Mouse (Mus musculus): Measurements from ENCODE around the gene Cdca8. TPM values are rescaled to one million over a fixed set of nuclear protein-coding genes. Genes with fewer than 3 reads are reported as not detected.

The Cdca8 gene
- polyA plus RNA-seq, 1 experiment from 2014 or later: 125 TPM

DNA sequence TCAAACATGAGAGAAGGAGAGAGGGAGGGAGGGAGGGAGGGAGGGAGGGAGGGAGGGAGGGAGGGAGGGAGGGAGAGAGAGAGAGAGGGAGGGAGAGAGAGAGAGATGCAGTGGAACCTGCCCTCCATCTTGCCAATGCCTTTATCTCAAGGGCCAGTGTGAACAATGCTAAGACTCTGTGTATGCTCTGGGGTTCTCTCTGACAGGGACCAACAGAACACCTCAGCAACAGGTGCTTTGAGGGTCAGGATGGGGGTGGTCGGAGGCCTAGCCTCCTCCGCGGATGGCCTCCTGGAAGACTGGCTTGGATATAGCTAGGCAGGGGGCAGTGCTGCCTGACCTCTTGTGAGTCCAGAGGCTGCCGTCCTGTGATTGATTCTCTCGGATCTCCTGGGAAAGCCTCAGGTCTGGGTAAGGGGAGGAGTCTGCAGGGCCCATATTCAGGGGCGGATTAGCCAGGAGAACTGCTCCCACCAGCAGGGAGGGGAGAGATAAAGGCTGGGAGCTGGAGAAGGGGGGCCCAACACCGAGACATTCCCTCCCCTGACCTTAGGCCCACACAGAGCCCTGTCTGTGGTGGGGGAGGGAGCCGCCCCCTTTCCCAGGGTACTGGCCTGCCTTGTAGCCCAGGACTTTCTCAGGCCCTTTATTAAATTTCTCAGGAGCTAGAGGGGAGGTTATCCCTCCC, 25.9 kb upstream of the Cdca8 start:
- Histone ChIP-seq H3K27me3 (ENCODE audit: control insufficient read depth, insufficient read depth, low read length) (no peaks in the 10 kb centered on the region), H3K4me3 (ENCODE audit: low read depth, low read length) (no peak overlapping the region), H3K9ac (replicated peaks; ENCODE audit: low read depth, low read length) (no peak overlapping the region), H3K36me3 (ENCODE audit: control insufficient read depth, insufficient read depth, low read length) (no peaks in the 10 kb centered on the region), H3K4me1 (ENCODE audit: control insufficient read depth, insufficient read depth, low read length) (peaks cover 2% of the 10 kb centered on the region; the same call in 1 of the 2 replicates), H3K27ac (ENCODE audit: low read length) (no peak overlapping the region), H3K9me3 (ENCODE audit: control insufficient read depth, low read depth, low read length) (no peaks in the 10 kb centered on the region), H3K4me2 (replicated peaks; ENCODE audit: low read depth, low read length) (no peak overlapping the region)
- WGBS: 19% methylated on average over 8 of the region's 8 CpGs
- no peak for ATAC-seq (ENCODE audit: insufficient number of reproducible peaks, insufficient read depth, low FRiP score, low read depth)

DNA sequence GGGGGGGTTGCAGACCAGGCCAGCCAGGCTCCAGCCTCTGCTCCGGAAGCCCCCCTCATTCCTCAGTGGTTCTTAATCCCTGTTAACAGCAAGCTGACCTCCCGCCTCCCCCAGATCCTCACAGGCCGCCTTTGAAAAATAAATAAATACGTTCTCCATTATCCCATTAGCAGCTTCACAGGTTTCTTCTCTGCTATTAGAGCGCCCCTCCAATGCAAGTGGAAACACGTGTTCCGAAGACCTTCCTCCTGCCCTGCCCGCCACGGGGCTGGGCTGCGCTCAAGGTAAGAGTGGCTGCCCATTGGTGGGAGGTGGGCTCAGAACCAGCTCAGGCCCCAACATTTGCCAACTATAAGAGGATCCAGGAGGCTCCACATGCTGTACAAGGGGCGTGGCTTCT, 23.5 kb upstream of the Cdca8 start:
- no peak for ATAC-seq (ENCODE audit: insufficient number of reproducible peaks, insufficient read depth, low FRiP score, low read depth)
- Histone ChIP-seq H3K4me3 (ENCODE audit: low read depth, low read length) (no peak overlapping the region), H3K36me3 (ENCODE audit: control insufficient read depth, insufficient read depth, low read length) (no peaks in the 10 kb centered on the region), H3K27me3 (ENCODE audit: control insufficient read depth, insufficient read depth, low read length) (no peaks in the 10 kb centered on the region), H3K4me2 (replicated peaks; ENCODE audit: low read depth, low read length) (no peak overlapping the region), H3K27ac (ENCODE audit: low read length) (no peak overlapping the region), H3K9ac (replicated peaks; ENCODE audit: low read depth, low read length) (no peak overlapping the region), H3K9me3 (ENCODE audit: control insufficient read depth, low read depth, low read length) (no peaks in the 10 kb centered on the region), H3K4me1 (ENCODE audit: control insufficient read depth, insufficient read depth, low read length) (peaks cover 2% of the 10 kb centered on the region; the same call in 1 of the 2 replicates)
- 28% methylated on average over 11 of the region's 11 CpGs for WGBS

DNA sequence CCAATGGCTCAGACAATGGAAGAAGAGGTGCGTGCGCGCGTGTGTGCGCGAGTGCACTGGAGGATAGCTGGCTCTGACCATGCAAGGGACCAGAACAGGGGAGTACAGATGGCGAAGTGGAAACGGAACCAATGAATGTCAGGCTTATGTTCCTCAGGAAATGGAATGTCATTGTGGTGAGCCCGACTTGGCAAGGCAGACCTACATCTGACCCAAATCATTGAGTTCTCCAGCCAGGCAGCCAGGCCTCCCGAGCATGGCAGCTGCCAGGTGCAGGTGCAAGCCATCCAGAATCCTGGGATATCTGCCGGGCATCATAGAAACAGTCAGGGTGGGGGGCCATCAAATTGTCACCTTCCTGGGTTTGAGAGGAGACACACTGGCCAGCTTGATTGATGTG, 21.8 kb upstream of the Cdca8 start:
- H3K9ac ChIP-seq (replicated peaks; ENCODE audit: low read depth, low read length): no peak overlapping the region
- H3K27me3 ChIP-seq (ENCODE audit: control insufficient read depth, insufficient read depth, low read length): no peaks in the 10 kb centered on the region
- H3K4me1 ChIP-seq (ENCODE audit: control insufficient read depth, insufficient read depth, low read length): peaks cover 2% of the 10 kb centered on the region; the same call in 1 of the 2 replicates
- no peak overlapping the region for H3K4me2 ChIP-seq (replicated peaks; ENCODE audit: low read depth, low read length)
- no peak overlapping the region for H3K4me3 ChIP-seq (ENCODE audit: low read depth, low read length)
- no peaks in the 10 kb centered on the region for H3K9me3 ChIP-seq (ENCODE audit: control insufficient read depth, low read depth, low read length)
- no peak overlapping the region for H3K27ac ChIP-seq (ENCODE audit: low read length)
- H3K36me3 ChIP-seq (ENCODE audit: control insufficient read depth, insufficient read depth, low read length): no peaks in the 10 kb centered on the region
- no peak for ATAC-seq (ENCODE audit: insufficient number of reproducible peaks, insufficient read depth, low FRiP score, low read depth)
- WGBS: 90% methylated on average over 11 of the region's 11 CpGs

- ATAC-seq (ENCODE audit: insufficient number of reproducible peaks, insufficient read depth, low FRiP score, low read depth): no peak
- Histone ChIP-seq H3K27ac (ENCODE audit: low read length) (no peak overlapping the region; the same call in 1 of the 2 replicates), H3K4me1 (ENCODE audit: control insufficient read depth, insufficient read depth, low read length) (no peaks in the 10 kb centered on the region), H3K4me3 (ENCODE audit: low read depth, low read length) (no peak overlapping the region), H3K4me2 (replicated peaks; ENCODE audit: low read depth, low read length) (no peak overlapping the region), H3K27me3 (ENCODE audit: control insufficient read depth, insufficient read depth, low read length) (no peaks in the 10 kb centered on the region), H3K9me3 (ENCODE audit: control insufficient read depth, low read depth, low read length) (no peaks in the 10 kb centered on the region), H3K9ac (replicated peaks; ENCODE audit: low read depth, low read length) (no peak overlapping the region), H3K36me3 (ENCODE audit: control insufficient read depth, insufficient read depth, low read length) (no peaks in the 10 kb centered on the region)
- 53% methylated on average over 11 of the region's 11 CpGs for WGBS
Measured at GRCm38 (mm10) chr4:124959062-124959461, 20.0 kb upstream of the Cdca8 start.

DNA sequence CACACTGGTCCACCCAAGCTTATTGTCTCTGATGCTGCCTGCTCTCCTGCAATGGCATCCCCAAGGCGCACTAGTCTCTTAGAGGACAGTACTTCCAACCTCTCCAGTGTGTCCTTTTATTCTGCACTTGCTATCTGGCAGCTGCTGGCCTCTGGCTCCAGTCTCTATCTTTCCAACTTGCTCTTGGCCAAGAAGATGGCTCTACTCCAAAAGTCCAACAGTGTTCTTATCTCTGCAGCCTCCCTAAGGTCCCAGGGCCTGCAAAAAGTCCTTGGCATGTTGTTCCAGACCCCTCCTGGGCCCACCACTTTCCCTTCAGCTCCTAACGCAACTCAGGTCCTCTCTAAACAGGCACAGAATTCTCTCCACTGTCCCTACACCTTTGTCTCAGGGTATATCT, 18.2 kb upstream of the Cdca8 start:
- no peak for ATAC-seq (ENCODE audit: insufficient number of reproducible peaks, insufficient read depth, low FRiP score, low read depth)
- 86% methylated on average over 2 of the region's 2 CpGs for WGBS
- Histone ChIP-seq H3K9me3 (ENCODE audit: control insufficient read depth, low read depth, low read length) (no peaks in the 10 kb centered on the region), H3K9ac (replicated peaks; ENCODE audit: low read depth, low read length) (no peak overlapping the region), H3K4me2 (replicated peaks; ENCODE audit: low read depth, low read length) (no peak overlapping the region), H3K27ac (ENCODE audit: low read length) (no peak overlapping the region), H3K36me3 (ENCODE audit: control insufficient read depth, insufficient read depth, low read length) (no peaks in the 10 kb centered on the region), H3K27me3 (ENCODE audit: control insufficient read depth, insufficient read depth, low read length) (no peaks in the 10 kb centered on the region), H3K4me3 (ENCODE audit: low read depth, low read length) (no peak overlapping the region), H3K4me1 (ENCODE audit: control insufficient read depth, insufficient read depth, low read length) (no peaks in the 10 kb centered on the region)

DNA sequence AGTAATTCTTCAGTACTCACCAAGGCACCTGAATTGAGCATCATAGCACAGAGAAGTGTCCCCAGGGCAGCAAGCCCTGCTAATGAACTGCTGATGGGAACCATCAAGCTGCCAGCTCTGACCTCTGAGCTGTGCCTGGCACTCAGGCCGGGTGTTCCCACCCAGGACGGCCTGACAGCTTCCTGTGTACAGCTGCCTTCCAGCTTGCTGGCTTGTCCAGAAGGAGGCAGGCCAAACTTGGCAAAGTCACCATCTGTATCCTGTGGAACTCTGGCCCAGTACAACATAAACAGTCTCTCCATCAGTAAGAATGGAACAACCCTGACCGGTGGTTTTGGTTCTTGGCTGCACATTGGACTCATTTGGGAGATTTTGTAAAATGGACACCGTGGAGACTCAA, 14.4 kb upstream of the Cdca8 start:
- Histone ChIP-seq H3K4me3 (ENCODE audit: low read depth, low read length) (no peak overlapping the region), H3K4me2 (replicated peaks; ENCODE audit: low read depth, low read length) (no peak overlapping the region), H3K9me3 (ENCODE audit: control insufficient read depth, low read depth, low read length) (no peaks in the 10 kb centered on the region), H3K36me3 (ENCODE audit: control insufficient read depth, insufficient read depth, low read length) (no peaks in the 10 kb centered on the region), H3K9ac (replicated peaks; ENCODE audit: low read depth, low read length) (no peak overlapping the region), H3K27me3 (ENCODE audit: control insufficient read depth, insufficient read depth, low read length) (no peaks in the 10 kb centered on the region), H3K4me1 (ENCODE audit: control insufficient read depth, insufficient read depth, low read length) (0 out of 2 replicates have a peak, but pooled peaks cover 2% of the 10 kb centered on the region), H3K27ac (ENCODE audit: low read length) (no peak overlapping the region)
- no peak for ATAC-seq (ENCODE audit: insufficient number of reproducible peaks, insufficient read depth, low FRiP score, low read depth)
- WGBS: 52% methylated on average over 4 of the region's 4 CpGs

DNA sequence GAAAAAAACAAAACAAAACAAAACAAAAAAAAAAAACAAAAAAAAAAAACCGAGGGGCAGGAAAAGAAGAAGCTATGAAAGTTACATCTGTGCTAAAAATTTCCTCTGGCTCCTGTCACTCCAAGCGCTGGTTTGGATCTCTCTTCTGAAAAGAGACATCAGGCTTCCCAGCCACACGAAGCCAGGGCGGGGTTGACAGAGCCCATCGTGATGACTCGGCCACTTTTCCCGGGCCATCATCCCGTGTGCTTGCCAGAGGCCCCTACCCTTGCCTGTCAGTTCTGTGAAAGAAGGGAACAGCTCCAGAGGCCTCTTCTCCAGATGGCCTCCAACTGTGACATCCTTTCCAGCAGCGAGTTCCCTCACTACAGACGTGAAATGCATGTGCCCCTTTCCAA, 11.9 kb upstream of the Cdca8 start:
- no peak for ATAC-seq (ENCODE audit: insufficient number of reproducible peaks, insufficient read depth, low FRiP score, low read depth)
- no peaks in the 10 kb centered on the region for H3K27me3 ChIP-seq (ENCODE audit: control insufficient read depth, insufficient read depth, low read length)
- no peak overlapping the region for H3K4me2 ChIP-seq (replicated peaks; ENCODE audit: low read depth, low read length)
- H3K27ac ChIP-seq (ENCODE audit: low read length): no peak overlapping the region
- H3K36me3 ChIP-seq (ENCODE audit: control insufficient read depth, insufficient read depth, low read length): no peaks in the 10 kb centered on the region
- 30% methylated on average over 10 of the region's 10 CpGs for WGBS
- H3K4me3 ChIP-seq (ENCODE audit: low read depth, low read length): no peak overlapping the region
- H3K4me1 ChIP-seq (ENCODE audit: control insufficient read depth, insufficient read depth, low read length): 0 out of 2 replicates have a peak, but pooled peaks cover 2% of the 10 kb centered on the region
- no peak overlapping the region for H3K9ac ChIP-seq (replicated peaks; ENCODE audit: low read depth, low read length)
- H3K9me3 ChIP-seq (ENCODE audit: control insufficient read depth, low read depth, low read length): no peaks in the 10 kb centered on the region

- no peak overlapping the region; the same call in 1 of the 2 replicates for H3K27ac ChIP-seq (ENCODE audit: low read length)
- no peak for ATAC-seq (ENCODE audit: insufficient number of reproducible peaks, insufficient read depth, low FRiP score, low read depth)
- WGBS: 43% methylated on average over 21 of the region's 21 CpGs
Measured at GRCm38 (mm10) chr4:124950181-124951035, 11.3 kb upstream of the Cdca8 start.

More at GRCm38 (mm10) chr4:124950181-124951035, 11.3 kb upstream of the Cdca8 start:
- H3K4me1 ChIP-seq (ENCODE audit: control insufficient read depth, insufficient read depth, low read length): 0 out of 2 replicates have a peak, but pooled peaks cover 2% of the 10 kb centered on the region
- no peak overlapping the region for H3K4me2 ChIP-seq (replicated peaks; ENCODE audit: low read depth, low read length)
- no peak overlapping the region for H3K4me3 ChIP-seq (ENCODE audit: low read depth, low read length)
- H3K27me3 ChIP-seq (ENCODE audit: control insufficient read depth, insufficient read depth, low read length): no peaks in the 10 kb centered on the region
- H3K36me3 ChIP-seq (ENCODE audit: control insufficient read depth, insufficient read depth, low read length): no peaks in the 10 kb centered on the region
- H3K9me3 ChIP-seq (ENCODE audit: control insufficient read depth, low read depth, low read length): no peaks in the 10 kb centered on the region
- no peak overlapping the region for H3K9ac ChIP-seq (replicated peaks; ENCODE audit: low read depth, low read length)

Data from stomach, embryonic 14.5 days (tissue).